Mouse (Mus musculus): Measurements from ENCODE around the gene Atp6v1g2.

Gene Atp6v1g2

GRCm38 (mm10) chr17:35236996-35237395, 3.5 kb downstream of the Atp6v1g2 start:
- no peak for DNase-seq (ENCODE audit: low read depth, low spot score)

DNA sequence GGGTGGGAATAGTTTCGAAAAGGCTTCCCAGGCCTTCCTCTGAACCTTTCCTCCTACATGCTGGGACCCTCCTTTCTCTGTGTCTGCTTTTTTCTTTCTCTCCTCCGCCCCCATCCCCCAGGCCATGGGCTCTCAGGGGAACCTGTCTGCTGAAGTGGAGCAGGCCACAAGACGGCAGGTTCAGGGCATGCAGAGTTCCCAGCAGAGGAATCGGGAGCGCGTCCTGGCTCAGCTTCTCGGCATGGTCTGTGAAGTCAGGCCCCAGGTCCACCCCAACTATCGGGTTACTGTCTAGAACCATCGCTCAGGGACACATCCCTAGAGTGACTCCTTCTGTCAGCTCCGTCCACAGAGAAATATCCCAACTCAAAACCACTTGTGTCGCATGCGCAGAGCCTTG, 4.0 kb downstream of the Atp6v1g2 start:
- DNase-seq (ENCODE audit: low read depth, low spot score): no peak

- DNase-seq (ENCODE audit: low read depth, low spot score): no peak
These were observed 6.2 kb downstream of the Atp6v1g2 start for GRCm38 (mm10) chr17:35239700-35240099.

DNA sequence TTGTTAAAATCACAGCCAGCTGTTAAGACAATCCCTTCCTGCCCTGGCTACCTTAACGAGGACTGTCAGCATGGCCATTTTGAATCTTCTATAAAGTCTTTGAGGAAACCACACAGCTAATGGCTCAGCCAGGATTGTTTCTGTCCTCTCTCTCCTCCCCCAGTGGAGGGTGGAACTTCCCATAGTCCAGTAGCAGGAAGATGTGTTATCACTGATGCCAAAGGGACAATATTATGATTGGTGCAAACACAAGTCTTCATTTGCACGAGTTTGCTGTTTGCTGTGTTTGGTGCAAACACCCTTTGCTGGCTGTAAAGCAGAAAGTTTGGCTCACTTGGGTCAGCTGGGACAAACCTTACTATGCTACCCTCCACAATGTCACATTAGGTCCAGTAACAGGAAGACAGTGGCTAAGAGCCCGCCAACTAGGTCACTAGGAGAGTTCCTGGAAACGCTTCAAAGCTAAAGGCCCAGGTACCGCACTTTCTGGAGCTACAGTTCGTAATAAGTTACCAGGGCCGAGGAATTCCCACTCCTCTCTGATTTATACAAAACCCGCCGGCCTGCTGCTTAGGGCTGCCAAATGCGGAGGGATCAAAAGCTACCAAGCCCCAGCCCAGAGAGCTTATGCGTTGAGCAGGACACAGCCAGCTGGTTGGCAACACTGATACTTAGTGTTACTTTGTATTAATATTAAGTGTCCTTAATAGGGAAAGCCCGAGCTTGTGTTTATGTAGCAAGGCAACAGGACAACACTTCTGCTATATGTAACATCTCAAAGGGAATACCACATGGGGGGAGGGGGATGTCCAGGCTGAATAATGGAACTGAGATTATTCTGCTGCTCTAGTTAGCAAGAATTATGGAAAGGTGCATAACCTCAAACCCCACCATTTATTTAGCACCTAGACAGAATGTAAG, 7.2 kb downstream of the Atp6v1g2 start:
- no peak for DNase-seq (ENCODE audit: low read depth, low spot score)

GRCm38 (mm10) chr17:35241305-35242014, 8.0 kb downstream of the Atp6v1g2 start, which contains the start of gene Ddx39b:
Gene Ddx39b, plus strand, starts transcription at chr17:35241746.
- DNase-seq (ENCODE audit: low read depth, low spot score): peak; percentile 92

GRCm38 (mm10) chr17:35242015-35242941, 8.8 kb downstream of the Atp6v1g2 start:
- peak; percentile 72 for DNase-seq (ENCODE audit: low read depth, low spot score)

GRCm38 (mm10) chr17:35243086-35243485, 9.6 kb downstream of the Atp6v1g2 start:
- DNase-seq (ENCODE audit: low read depth, low spot score): no peak

DNA sequence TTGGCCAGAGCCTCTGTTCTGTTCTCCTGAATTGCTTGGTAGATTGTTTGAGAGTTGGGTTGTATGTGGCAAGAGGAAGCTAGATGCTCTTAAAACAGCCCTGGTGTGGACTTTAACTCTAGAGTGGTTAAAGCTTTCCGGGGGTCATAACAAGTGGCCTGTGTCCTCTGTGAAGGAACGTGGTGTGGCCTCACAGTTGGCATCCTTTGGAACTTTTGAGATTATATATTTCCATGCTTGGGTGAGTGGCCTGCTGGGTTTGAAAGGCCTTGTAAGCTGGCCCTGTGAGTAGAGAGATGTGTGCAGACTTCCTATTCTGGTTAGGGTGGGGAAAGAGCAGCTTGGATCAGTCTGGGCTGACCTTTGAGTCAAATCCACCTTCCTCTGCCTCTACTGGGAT, 11.5 kb downstream of the Atp6v1g2 start:
- DNase-seq (ENCODE audit: low read depth, low spot score): no peak

GRCm38 (mm10) chr17:35245731-35246623, 12.5 kb downstream of the Atp6v1g2 start:
- DNase-seq (ENCODE audit: low read depth, low spot score): no peak

GRCm38 (mm10) chr17:35247144-35247543, 13.7 kb downstream of the Atp6v1g2 start:
- no peak for DNase-seq (ENCODE audit: low read depth, low spot score)

DNA sequence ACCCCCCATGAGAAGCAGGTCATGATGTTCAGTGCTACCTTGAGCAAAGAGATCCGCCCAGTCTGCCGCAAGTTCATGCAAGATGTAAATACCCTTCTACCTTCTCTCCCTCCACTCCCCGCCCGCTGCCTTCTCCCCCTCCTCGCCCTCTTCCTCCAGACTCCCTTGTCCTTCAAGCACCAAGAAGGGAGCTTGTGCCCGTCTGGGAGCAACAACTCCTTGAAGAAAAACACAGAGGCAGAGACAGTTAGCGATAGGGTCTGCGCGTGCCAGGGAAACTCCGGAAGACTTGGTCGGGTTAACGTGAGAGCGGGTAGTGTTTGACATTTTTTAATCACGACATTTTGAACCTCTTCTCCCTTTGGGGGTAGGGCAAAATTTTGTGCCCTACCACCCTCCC, 15.5 kb downstream of the Atp6v1g2 start:
- DNase-seq (ENCODE audit: low read depth, low spot score): no peak

DNA sequence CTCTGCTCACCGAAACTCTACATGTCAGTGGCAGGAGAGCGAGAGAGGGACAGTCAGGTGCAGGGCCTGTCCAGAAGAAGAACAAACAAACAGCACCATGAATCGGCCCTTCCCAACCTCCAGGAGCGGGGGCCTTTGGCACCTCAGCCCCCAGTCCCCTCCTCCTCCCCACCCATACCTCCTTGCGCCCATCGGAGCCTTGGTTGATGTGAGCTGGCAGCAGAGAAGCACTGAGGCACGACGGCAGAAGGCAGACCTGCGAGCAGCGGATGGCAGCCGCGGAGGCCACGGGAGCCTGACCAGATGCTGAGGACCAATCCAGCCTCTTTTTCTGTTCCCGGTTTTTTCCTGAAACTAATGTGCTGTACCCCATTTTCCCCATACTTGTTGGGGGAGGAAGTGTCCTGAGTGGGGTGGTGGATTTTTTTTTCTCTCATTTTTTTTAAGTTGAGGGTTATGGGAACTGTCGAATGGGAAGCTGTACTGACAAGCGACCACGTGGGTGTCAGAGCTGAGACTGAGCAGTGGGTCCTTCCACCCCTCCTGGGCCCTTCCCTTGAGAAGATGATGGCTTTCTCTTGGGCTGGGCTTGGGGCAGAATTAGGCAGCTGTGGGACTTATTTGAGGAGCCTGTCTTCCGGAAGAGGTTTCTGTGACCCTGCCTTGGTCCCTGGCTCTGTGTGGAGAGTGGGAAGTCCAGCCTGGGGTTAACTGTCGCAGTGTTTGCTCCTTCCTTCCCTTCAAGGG, 16.2 kb downstream of the Atp6v1g2 start:
- no peak for DNase-seq (ENCODE audit: low read depth, low spot score)

- DNase-seq (ENCODE audit: low read depth, low spot score): no peak
These were observed 17.1 kb downstream of the Atp6v1g2 start for GRCm38 (mm10) chr17:35250348-35251120.

DNA sequence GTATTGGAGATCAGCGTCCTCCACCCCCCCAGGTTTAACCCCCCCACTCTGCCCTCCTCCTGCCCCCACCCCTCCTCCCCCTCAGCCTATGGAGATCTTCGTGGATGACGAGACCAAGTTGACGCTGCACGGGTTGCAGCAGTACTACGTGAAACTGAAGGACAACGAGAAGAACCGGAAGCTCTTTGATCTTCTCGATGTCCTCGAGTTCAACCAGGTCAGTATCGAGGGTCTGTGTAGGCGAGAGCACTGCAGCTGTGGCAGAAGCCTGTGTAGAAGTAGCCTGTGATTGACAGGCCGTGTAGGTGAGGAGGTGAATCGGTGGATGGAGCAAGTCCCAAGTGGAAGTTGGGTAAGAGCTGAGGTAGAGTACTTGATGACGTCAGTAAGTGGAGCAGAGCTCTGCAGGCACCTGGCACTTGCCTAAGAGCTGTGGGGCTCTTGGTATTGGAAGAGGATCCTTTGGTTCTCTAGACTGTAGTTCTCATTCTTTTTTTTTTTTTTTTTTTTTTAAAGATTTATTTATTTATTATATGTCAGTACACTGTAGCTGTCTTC, 17.8 kb downstream of the Atp6v1g2 start:
- no peak for DNase-seq (ENCODE audit: low read depth, low spot score)

- no peak for DNase-seq (ENCODE audit: low read depth, low spot score)
These were observed 18.5 kb downstream of the Atp6v1g2 start for GRCm38 (mm10) chr17:35251981-35252380.

- DNase-seq (ENCODE audit: low read depth, low spot score): no peak
These were observed 19.3 kb downstream of the Atp6v1g2 start for GRCm38 (mm10) chr17:35252619-35253292.

GRCm38 (mm10) chr17:35253293-35254093, 20.0 kb downstream of the Atp6v1g2 start:
- DNase-seq (ENCODE audit: low read depth, low spot score): no peak

Measured in retina, adult 2 months (tissue).